Mouse (Mus musculus): ENCODE measurements at regions not wholly inside any gene's neighbourhood (a gene's known extent, or its start where the extent isn't known, plus 50 kb on each side); places are given as distances from the start of the nearest gene placed in this dataset.

DNA sequence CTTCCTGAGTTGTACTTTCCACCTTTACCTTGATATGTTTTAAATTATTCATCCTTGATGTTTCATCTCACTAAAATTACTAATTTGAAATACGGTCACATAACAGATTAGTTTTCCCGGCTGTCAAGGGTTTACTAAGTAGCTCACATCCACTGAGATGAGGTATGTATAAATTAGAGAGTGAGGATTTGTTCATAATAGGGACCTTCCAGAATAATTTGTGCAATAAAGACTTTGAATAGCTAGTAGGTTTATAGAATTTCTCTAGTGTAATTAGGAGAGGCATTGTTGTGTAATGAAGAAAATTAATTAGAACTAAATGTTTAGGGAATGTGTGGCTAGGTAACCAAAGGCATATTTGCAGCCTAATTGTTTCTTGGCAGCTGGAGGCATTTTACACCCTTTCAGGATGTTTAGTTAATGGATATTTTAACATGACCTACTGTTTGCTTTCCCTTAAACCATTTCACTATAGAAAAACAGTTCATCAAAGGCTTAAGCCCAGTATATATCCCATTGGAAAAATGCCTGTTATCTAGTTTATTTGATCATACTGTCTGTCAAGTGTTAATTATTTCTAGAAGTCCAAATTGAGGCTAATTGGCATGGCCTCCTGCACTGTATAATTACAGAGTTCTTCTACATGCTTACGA lies 70.8 kb downstream of the Mat2b start:
- DNase-seq (ENCODE audit: low spot score in 2 of 2) = no peak

DNA sequence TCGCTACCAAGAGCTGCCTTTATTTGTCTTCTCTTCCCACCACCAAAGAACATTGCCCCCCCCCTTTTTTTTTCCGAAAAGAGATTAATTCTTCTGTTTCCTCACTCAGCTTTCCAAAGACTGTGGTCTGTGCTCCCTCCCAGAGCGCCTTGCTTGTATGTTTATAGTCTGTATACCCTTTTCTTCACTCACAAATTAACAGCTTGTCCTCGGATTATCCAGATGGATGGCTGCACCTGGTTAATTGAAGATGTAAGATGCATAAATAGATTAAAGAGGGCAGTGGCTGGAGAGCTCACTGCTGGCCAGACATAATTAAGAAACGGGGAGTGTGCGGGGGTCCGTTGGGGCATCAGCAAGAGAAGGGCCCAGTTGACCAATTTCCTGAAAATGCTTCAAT lies 75.0 kb downstream of the Mat2b start:
- no peak for DNase-seq (ENCODE audit: low spot score in 2 of 2)

DNA sequence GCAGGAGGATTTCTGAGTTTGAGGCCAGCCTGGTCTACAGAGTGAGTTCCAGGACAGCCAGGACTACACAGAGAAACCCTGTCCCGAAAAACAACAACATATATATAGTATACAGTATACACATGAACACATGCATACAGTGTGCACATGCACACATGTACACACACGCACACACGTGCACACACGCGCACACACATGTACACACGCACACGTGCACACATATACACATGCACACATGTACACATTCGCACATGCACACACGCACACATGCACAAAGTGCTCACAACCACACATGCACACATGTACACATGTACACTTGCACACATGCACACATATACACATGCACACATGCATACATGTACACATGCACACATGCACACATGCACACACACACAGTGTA lies 92.0 kb downstream of the Mat2b start:
- DNase-seq (ENCODE audit: low spot score in 2 of 2) = no peak

DNA sequence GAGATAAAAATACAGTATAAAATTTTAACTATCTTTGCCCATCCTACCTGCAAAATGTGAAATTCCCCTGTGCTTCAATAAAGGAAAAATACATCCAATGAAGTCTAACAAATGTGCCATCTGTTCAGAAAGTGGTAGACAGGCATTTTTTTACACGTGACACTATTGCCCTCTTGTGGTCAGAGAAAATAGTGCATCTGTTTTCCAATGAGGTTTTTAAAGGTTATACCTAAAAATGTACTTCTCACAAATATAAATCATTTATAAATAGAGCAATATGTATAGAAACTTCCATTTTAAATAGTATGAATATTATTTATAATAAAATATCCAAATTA lies 93.5 kb downstream of the Mat2b start:
- peak; percentile 22 to 25 for DNase-seq (ENCODE audit: low spot score in 2 of 2)

DNA sequence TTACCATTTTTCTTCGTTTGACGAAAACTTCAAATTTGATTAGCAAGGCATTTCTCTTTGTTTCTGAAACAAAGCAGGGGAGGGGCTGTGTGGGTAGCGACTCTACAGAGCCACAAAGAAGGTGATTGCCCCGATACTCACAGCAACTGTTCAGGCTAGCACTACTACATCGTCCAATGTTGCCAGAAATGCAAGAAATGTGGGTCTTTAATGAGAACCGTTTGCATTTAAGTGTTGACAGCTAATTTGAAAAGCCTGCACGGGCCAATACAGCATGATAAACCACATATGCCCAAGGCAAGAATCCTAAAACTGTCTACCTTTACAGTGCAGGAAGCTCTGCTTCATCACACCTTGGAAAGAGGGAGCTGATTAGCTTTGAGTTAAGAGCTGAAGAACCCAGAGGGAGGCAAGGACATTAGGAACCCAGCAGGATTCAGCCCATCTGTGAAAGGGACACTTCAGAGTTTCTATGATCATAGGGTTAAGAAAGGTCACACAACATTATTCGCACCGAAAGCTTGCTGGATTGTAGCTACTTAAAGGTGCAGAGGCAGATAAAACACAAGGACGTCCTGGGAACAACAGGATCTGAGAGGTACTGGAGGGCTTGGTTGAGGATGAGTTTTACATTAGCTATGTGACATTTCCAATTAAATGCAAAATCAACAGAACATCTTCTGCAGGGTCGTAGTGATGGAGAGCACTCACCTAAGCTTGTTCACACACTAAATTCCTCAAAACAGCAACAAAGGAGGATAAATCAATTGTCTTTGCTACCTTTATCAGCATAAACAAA lies 94.0 kb downstream of the Mat2b start:
- DNase-seq (ENCODE audit: low spot score in 2 of 2) = no peak

DNA sequence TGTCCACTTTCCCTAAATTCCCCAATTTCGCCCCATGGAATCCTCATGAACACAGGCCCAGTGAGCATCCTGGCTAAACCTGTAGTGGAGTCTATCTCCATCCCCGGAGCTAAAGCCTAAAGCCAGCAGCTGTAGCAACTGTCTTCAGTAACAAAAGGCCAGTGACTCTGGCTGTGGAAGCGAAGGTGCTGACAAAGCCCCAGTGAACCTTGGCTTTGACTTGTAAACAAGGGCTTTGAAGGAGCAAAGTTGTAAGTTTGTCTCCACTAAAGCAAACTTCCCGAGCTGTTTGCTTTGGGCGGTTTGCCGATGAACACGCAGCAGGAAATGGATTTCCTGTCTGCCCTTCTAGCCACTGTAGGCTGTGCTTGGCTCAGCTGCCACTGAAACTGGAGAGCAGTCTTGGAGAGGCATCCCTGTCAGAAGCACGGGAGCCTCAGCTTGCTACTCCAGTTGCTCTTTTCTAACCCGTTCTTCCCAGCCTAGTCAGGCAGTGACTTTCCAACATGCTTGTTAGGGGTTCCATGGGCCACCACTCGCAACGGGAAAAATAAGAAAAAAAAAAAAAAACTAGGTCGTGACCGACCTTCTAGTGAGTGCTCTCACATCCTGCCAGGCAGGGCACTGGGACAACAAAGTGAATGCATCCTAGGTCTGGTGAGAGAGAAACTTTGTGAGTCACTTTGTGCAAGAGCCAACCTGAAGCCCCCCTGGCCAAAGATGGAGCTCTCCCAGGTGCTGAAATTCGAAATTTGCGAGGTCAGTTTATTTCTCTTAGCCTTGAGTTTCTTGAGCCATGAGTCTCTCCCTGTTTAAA lies 94.8 kb downstream of the Mat2b start:
- no peak for DNase-seq (ENCODE audit: low spot score in 2 of 2)

DNA sequence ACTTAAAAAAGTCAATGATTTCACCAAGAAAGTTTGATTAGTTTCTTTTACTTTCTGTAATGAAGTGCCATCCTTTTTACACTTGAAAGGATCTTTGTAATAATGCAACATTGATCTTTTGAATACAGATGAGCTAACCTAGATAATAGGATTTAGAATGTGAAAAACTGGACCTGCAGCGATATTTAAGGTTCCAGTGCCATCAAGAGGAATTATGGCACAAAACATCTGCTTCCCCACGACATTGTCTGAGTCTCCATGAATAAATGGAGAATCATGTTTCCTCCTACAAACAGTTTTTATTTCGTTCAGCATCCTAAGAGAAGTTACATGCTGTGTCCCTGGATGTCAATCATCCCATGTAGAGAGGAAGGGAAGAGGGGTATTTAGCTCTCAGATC lies 98.7 kb downstream of the Mat2b start:
- DNase-seq (ENCODE audit: low spot score in 2 of 2) = no peak

DNA sequence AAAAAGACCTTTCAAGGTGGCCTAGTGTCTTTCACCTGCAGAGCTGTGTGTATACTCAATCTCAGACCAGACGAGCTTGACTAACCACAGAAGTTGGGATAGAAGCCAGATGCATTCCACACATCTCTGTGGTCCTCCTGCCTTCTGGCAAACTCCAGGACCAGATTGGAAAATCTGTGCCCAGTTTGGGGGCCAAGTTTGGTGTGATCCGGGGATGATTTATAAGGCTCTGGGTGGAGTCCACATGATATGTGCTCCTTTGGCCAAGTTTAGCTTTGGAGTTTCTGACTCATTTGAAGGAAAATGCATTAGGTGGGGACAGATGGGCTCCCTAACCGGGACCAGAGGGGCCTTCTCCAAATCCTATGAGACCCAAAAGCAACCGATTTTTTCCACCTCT lies 102.9 kb downstream of the Mat2b start:
- no peak for DNase-seq (ENCODE audit: low spot score in 2 of 2)

DNA sequence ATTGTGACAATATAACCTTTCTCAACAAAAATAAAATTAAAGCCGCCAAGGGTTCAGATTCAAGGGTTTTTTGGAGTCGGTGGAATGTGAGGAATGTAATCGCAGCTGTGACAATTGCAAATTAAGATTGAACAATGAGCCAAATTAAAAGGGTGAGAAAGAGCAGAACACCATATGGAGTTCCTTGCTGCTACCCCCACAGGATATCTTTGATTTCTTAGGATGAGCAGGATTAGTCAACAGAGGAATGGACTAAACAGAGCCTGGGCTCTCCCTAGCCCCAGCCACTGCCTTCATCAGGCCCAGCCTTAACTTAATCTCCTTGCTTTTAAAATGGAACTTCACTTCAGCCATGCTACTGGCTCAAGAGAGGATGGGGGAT lies 121.3 kb downstream of the Mat2b start:
- DNase-seq (ENCODE audit: low spot score in 2 of 2) = peak in 1 of 2 experiments; percentile 17

DNA sequence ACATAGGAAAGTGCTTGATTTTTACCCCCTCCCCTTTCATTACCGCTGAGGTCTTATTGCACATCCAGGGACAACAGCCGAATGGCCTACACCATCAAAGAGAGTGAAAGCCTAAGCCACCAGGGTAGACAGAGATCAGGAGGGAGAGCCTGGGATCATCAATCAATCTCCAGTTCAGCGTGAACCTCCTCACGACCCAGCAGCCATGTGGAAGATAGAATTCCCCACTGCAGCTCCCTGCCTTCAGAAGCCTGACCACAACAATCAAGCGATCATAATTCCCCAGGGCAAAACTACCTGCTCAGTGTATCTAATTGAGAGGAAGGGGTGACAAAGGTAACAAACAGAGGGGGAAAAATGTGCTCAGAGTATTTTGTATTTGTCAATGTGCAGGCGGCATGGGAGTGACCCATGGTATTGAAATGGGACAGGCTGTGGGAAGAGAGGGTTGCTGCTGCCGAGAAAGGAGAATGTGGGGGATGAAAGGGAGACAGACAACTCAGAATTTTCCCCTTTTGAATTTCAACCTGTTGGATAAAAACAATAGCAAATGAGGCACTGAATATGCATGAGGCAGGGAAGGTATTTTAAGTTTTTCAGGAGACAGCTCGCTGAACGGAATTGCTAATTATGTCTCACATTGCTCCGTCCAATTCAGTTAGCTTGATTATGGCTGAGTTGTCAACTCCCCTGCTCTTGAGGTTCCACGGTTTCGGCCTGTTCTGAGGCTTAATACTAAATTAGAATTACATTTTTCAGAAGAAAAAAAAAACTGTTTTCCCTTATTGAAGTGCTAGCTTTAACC lies 121.8 kb downstream of the Mat2b start:
- DNase-seq (ENCODE audit: low spot score in 2 of 2) = no peak

DNA sequence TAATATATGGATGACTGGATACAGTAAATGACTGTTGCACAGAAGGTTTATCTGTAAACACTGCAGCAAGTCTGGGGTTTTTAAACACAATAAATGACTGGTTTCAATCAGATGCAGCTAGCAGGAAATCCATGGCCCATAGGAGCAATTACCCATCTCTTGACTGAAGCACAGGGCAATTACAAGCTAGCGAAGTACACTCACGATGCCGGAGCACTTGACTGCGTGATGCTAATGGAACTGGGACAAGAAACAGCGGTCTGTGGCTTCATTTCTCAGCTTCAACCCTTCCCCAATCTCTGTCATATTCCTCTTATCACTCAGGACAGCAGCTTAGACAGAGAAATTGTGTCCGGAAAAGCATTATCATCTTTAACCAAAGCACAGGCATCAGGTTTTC lies 132.1 kb downstream of the Mat2b start:
- DNase-seq (ENCODE audit: low spot score in 2 of 2) = no peak

DNA sequence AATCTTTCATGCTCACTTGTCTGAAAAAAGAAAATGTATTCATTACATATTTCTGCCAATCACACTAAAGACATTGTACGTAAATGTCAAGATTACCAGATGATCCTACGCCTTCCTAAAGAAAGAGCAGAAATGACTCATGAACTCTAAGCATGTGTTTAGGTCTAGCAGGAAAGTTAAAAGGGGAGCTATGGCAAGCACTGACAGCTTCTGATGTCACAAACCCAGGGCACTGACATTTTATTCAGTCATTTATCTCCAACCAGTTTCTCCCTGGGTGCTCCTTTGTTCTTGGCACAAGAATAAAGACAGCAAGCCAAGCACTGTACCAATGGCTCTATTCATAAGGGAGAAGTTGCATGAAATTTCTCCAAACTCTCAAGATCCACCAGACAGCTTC lies 133.0 kb downstream of the Mat2b start:
- no peak for DNase-seq (ENCODE audit: low spot score in 2 of 2)

DNA sequence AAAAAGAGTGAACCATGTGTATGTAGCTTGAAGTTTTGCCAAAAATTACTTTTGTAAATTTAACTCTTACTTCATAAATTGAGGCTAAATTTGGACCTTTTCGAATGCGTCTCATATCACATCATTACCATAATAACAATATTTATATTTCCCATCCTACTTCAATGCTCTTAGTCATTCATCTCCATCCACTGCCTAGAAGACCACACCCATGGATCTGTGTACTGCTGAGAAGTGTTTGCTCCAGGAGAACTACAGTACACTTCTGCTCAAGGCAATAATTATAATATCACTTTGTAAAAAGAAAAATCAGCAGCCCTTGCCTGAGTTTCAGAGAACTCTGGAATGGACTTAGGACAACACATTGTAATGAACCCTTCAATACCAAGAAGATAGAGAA lies 133.6 kb downstream of the Mat2b start:
- DNase-seq (ENCODE audit: low spot score in 2 of 2) = no peak

DNA sequence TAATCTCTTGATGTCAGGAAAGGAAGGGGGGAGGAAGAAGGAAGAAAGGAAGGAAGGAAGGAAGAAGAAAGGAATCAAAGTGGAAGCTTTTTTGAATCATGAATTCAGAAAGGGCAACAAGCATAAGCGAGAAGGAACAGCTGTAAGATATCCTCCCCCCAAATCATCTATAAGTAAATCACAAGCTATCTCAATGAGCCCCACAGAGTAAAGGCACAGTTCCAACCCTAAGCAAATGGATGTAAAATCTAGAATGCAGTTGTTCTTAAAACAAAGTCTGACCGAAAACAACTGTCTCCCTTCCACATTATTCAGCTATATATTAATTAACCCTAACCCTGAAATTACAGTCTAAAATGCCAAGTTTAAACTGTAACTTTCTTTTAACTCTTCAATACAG lies 136.5 kb downstream of the Mat2b start:
- DNase-seq (ENCODE audit: low spot score in 2 of 2) = no peak

DNA sequence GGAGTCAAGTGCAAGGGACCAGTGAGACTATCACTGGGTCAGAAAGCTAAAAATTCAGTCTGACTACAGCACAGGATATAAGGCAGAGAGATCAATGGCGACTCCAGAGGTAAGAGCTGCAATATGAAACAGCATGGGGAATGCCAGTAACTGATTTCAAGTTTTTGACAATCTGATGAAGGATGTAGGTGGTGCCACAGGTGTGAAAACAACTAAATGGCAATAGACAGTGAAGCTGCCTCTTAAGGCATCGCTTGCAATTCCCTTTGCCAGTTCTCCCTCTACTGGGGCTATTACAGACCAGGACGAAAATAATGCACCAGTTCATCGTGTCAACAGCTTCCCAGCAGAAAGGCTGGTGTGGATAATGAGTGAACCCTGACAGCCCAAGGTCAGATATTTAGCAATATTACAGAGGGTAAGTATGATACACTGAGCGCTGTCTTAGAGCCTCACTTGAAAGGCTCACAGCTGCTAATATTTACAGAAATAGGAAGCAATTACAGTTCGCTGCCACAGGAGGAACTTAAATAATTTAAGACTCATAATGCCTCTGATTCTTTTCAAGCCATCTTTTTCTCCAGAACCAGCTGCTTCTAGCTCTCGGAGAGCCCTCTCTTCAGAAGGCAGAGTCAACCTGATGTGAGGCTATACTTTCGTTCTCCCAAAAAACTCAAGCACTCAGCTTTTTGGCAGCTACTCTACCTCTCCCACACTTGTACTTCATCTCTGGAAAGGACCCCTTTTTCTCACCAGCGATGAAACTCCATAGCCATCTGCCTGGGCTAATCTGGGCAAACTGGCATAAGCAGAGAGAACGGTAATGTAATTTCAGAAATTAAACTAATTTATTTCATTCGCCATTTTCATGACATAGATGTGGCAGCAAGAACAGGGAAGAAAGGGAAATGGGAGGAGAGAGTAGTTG lies 139.9 kb downstream of the Mat2b start:
- DNase-seq (ENCODE audit: low spot score in 2 of 2) = peak; percentile 65 to 77

DNA sequence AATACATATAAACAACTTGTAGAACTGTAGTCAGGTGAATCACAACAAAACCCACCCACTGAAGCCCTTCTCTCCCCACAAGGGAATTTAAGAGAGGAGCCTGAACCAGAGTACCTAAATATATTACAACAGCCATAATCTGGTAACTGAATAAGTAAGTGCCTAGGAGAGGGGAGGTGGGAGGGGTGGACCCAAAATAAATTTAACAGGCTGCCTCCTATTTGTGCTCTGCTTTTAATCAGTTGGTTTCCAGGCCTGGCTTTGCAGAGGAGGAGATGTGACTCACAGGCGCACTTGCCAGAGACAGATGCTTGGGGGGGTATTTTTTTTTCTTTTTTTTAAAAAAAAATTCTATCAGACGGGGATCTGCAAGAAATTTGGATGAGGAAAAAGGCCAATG lies 142.9 kb downstream of the Mat2b start:
- DNase-seq (ENCODE audit: low spot score in 2 of 2) = peak; percentile 61 to 77

DNA sequence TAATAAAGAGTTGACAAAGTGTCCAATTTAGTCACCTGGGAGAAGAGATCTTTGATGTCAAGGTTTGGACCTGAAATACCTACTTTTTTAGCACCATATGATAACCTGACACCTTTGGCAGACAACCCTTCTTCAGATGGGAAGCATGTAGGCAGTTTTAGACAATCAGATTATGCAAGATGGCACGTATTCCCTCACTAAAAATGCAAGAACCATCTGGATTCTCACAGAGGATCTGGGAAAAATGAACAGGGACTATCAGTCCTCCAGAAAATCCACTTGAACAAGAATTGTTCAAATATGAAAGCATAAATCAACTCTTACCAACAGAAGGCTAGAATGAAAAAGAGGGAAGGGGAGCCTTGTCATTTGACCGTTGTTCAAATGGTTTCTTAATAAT lies 148.4 kb downstream of the Mat2b start:
- no peak for DNase-seq (ENCODE audit: low spot score in 2 of 2)

DNA sequence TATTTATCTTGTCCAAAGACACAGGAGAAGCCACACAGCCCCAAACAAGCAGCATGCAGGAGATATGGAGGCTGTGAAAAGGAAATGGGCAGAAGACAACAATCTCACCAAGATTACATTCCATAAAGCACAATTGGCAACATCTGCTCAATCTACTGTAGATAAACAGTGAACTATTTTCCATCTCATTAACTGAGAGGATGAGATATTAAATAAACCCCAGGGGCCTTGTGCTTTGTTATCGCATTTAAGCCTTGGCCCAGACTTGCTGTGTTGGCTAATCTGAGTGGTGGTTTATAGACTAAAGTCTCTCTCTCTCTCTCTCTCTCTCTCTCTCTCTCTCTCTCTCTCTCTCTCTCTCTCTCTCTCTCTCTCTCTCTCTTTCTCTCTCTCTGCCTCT lies 149.5 kb downstream of the Mat2b start:
- no peak for DNase-seq (ENCODE audit: low spot score in 2 of 2)

DNA sequence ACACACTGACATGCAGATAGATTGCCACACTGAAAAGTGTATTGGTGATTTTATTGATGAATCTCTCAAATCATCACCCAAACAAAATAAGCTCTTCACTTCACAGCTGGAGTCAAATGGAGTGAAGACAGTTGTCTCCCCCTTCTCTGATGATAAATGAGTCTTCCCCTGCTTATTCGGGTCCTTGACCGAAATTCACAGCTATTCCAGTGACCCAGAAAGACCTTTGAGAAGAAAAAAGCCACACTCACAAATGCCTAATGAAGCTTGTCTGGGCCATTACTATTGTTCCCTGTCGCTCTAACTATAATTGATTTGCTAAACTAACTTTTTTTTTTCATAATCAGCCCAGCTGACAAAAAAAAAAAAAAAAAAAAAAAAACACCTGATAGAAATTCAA lies 154.8 kb downstream of the Mat2b start:
- DNase-seq (ENCODE audit: low spot score in 2 of 2) = no peak

DNA sequence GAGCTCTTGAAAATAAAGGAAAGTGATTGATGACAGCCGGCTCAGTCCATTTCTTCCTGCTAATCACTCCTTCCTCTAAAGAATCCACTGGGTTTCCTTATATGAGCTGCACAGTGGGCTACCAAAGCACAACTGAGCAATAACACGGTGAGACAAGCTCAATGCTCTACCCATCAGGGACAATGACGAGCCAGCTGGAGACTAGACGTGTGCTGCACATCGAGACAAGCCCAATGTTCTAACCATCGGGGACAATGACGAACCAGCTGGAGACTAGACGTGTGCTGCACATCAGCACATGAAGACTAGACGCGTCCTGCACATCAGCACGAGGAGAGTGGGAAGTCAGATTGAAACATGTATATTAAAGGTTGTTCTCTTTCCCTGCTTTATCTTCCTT lies 155.2 kb downstream of the Mat2b start:
- no peak for DNase-seq (ENCODE audit: low spot score in 2 of 2)

Measured in layer of hippocampus, adult 8-10 months (tissue).